Mouse (Mus musculus): ENCODE results near the gene Olfr828.

The Olfr828 gene

DNA sequence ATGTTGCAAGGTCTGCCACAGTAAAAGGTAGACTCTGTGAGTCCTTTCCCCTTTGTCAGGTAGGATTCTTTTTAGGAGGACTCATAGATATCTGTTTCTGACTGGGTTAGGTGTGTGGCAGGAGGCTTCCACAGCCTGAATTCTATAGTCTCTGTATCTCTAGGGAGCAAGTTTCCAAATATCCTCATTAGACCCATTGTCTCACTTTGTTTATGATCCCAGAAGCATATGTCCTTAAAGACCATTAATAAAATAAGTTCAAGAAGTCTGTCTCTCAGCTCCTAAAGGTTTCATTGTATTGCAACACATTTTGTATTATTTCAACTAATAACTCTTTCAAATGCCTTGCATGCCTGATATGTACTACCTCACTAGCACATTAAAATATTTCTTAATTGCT, at the start of gene Olfr828:
TSS of gene Olfr828 (minus strand) at position 101 of the 400 bp plus-strand sequence.
- DNase-seq (ENCODE audit: low spot score in 2 of 2), result no peak

GRCm38 (mm10) chr9:18854633-18855032, 35.3 kb upstream of the Olfr828 start, which contains the start of gene Olfr829:
TSS of gene Olfr829 (plus strand) at chr9:18854933.
- no peak for DNase-seq (ENCODE audit: low spot score in 2 of 2)

GRCm38 (mm10) chr9:18785316-18785715, 34.0 kb downstream of the Olfr828 start:
- no peak for DNase-seq (ENCODE audit: low spot score in 2 of 2)

GRCm38 (mm10) chr9:18779476-18779875, 39.9 kb downstream of the Olfr828 start:
- DNase-seq (ENCODE audit: low spot score in 2 of 2), result no peak

DNA sequence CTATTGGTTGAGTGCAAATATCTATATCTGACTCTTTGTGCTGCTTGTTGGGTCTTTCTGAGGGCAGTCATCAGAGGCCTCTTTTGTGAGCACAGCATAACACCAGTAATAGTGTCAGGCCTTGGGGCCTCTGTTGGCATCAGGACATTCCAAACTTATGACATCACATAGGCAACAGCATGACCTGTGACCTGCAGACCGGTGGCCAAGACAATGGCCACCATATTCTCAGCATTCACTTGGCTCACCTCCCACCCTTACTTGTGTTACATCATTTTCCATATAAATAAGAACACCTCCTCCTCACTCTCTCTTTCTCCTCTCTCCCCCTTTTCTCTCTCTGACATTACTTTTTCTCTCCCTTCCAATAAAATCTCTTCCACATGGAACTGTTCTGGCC, 40.3 kb downstream of the Olfr828 start:
- DNase-seq (ENCODE audit: low spot score in 2 of 2), result no peak

Measured in natural killer cell, adult 2 months (primary cell).